Mouse (Mus musculus) G1E (cell line): Measurements from ENCODE around the gene Moxd1.

ENCODE experiments used
- CTCF ChIP-seq: IDR thresholded peaks from 2 replicates; pipeline ENCODE4 v1.5.1; 2012; ENCODE audit warnings: low read depth, low read length, inconsistent platforms, mixed read lengths
- GATA1 ChIP-seq: IDR thresholded peaks from 2 replicates; pipeline ENCODE4 v1.6.1; 2012; ENCODE audit warnings: borderline replicate concordance, low read length, inconsistent platforms, mixed read lengths
- POLR2AphosphoS5 ChIP-seq: IDR thresholded peaks from 2 replicates; pipeline ENCODE4 v1.6.1; 2012; ENCODE audit warnings: low read depth, low read length, inconsistent platforms; ENCODE audit not compliant: insufficient replicate concordance

DNA sequence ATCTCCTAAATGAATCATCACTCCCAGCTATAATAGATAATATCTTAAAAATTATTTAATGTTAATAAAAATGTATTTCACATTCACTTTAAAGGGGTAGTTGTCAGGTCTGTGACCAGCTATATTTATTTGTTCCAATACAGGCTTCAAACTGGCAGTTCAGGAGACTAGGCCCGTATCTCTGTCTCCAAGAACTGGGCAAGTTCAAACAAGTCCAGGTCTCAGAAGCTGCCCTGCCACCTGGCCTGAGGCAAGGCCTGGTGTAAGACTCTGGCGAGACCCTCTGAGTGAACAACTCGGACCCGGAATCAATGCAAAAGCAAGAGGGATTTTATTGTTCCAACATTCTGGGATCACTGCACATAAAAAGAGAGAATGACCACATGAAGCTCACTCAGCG, 10.0 kb upstream of the Moxd1 start:
- TF ChIP-seq CTCF = no peak
- TF ChIP-seq GATA1 = no peak
- no peak for TF ChIP-seq POLR2AphosphoS5
